Mouse (Mus musculus) CH12.LX (cell line): ENCODE results near the gene Krtap17-1. TPM values are rescaled to one million over a fixed set of nuclear protein-coding genes. Genes with fewer than 3 reads are reported as not detected.

Experiments used
- DNase-seq: peaks from one replicate; pipeline ENCODE4 v3.0.0-alpha.2; 2013; ENCODE audit errors: extremely low read depth
- H3K27ac ChIP-seq: 2 replicates; pipeline ENCODE4 v1.5.1; 2012; ENCODE audit warnings: low read depth, mild to moderate bottlenecking, control low read depth, moderate library complexity; ENCODE audit not compliant: insufficient read depth
- H3K27me3 ChIP-seq: replicated peaks from 2 replicates; pipeline ENCODE3; 2012; ENCODE audit warnings: inconsistent platforms
- H3K36me3 ChIP-seq, 2 experiments: replicated peaks in 1 of 2; 2 replicates each; pipeline versions ENCODE3 to v1.6.1; 2012; ENCODE audit warnings: inconsistent platforms in 1 of 2, low read length in 1 of 2, mild to moderate bottlenecking in 1 of 2, mixed read lengths in 1 of 2, moderate library complexity in 1 of 2; ENCODE audit not compliant: control insufficient read depth in 1 of 2, insufficient read depth in 1 of 2
- H3K4me1 ChIP-seq, 2 experiments: 2 replicates each; pipeline ENCODE4 v1.6.1; 2012; ENCODE audit warnings: inconsistent platforms in 1 of 2, moderate library complexity in 1 of 2; ENCODE audit not compliant: insufficient read depth in 2 of 2, control insufficient read depth in 1 of 2
- H3K4me2 ChIP-seq: 2 replicates; pipeline ENCODE4 v1.6.1; 2012; ENCODE audit warnings: low read depth, mild to moderate bottlenecking, control low read depth; ENCODE audit not compliant: poor library complexity, insufficient read depth, severe bottlenecking
- H3K4me3 ChIP-seq, 3 experiments: fragments of 150-350 bp in 1 of 3; sonication (generic) in 1 of 3; replicated peaks in 1 of 3; 2 replicates each; pipeline versions ENCODE3 to v1.5.1; 2011 to 2012; ENCODE audit warnings: low read depth in 2 of 3, low read length in 2 of 3, mild to moderate bottlenecking in 2 of 3, moderate library complexity in 2 of 3, control low read depth in 1 of 3, improper control_type of control experiment in 1 of 3, inconsistent platforms in 1 of 3, mixed read lengths in 1 of 3; ENCODE audit not compliant: poor library complexity in 1 of 3
- H3K79me2 ChIP-seq: replicated peaks from 2 replicates; pipeline ENCODE4 v1.6.1; 2012; ENCODE audit warnings: mild to moderate bottlenecking, moderate library complexity; ENCODE audit not compliant: control insufficient read depth, poor library complexity, insufficient read depth, severe bottlenecking; ENCODE audit errors: extremely low read depth
- H3K9ac ChIP-seq: 2 replicates; pipeline ENCODE4 v1.6.1; 2012; ENCODE audit warnings: low read depth, mild to moderate bottlenecking, control low read depth, moderate library complexity; ENCODE audit not compliant: insufficient read depth
- H3K9me3 ChIP-seq: replicated peaks from 2 replicates; pipeline ENCODE3; 2012; ENCODE audit warnings: low read length, inconsistent platforms, mixed read lengths
- CHD1 ChIP-seq: IDR thresholded peaks from 2 replicates; pipeline ENCODE4 v1.6.1; 2012; ENCODE audit warnings: low read depth, low read length, improper control_type of control experiment, inconsistent platforms
- CTCF ChIP-seq, 2 experiments: IDR thresholded peaks in 1 of 2; conservative IDR thresholded peaks in 1 of 2; 2 replicates each; pipeline ENCODE4 v1.5.1; 2011 to 2012; ENCODE audit warnings: low read depth in 2 of 2, low read length in 2 of 2, improper control_type of control experiment in 1 of 2, inconsistent platforms in 1 of 2, mild to moderate bottlenecking in 1 of 2, moderate library complexity in 1 of 2
- GABPA ChIP-seq: IDR thresholded peaks from 2 replicates; pipeline ENCODE4 v1.6.1; 2012; ENCODE audit warnings: low read depth, low read length, improper control_type of control experiment, inconsistent platforms; ENCODE audit not compliant: insufficient replicate concordance
- HCFC1 ChIP-seq: IDR thresholded peaks from 2 replicates; pipeline ENCODE4 v1.6.1; 2012; ENCODE audit warnings: low read depth, mild to moderate bottlenecking, inconsistent platforms, low read length, improper control_type of control experiment
- JUN ChIP-seq: IDR thresholded peaks from 2 replicates; pipeline ENCODE4 v1.6.1; 2011; ENCODE audit warnings: low read depth, mild to moderate bottlenecking, low read length, improper control_type of control experiment, moderate library complexity; ENCODE audit not compliant: insufficient read depth
- JUND ChIP-seq: conservative IDR thresholded peaks from 2 replicates; pipeline ENCODE4 v1.6.1; 2011; ENCODE audit warnings: low read depth, low read length, improper control_type of control experiment
- MAFK ChIP-seq: IDR thresholded peaks from 2 replicates; pipeline ENCODE4 v1.6.1; 2011; ENCODE audit warnings: low read length, improper control_type of control experiment; ENCODE audit not compliant: insufficient replicate concordance
- MAX ChIP-seq: IDR thresholded peaks from 2 replicates; pipeline ENCODE4 v1.6.1; 2011; ENCODE audit warnings: low read length, improper control_type of control experiment
- POLR2AphosphoS2 ChIP-seq: IDR thresholded peaks from 2 replicates; pipeline ENCODE4 v1.6.1; 2011; ENCODE audit warnings: low read depth, low read length, improper control_type of control experiment
- RAD21 ChIP-seq: IDR thresholded peaks from 2 replicates; pipeline ENCODE4 v1.6.1; 2011; ENCODE audit warnings: low read depth, mild to moderate bottlenecking, low read length, improper control_type of control experiment, moderate library complexity
- RCOR1 ChIP-seq: conservative IDR thresholded peaks from 2 replicates; pipeline ENCODE4 v1.6.1; 2012; ENCODE audit warnings: low read depth, mild to moderate bottlenecking, inconsistent platforms, low read length, improper control_type of control experiment
- SMC3 ChIP-seq: IDR thresholded peaks from 2 replicates; pipeline ENCODE4 v1.6.1; 2011; ENCODE audit warnings: low read depth, low read length, improper control_type of control experiment
- USF2 ChIP-seq: conservative IDR thresholded peaks from 2 replicates; pipeline ENCODE4 v1.6.1; 2011; ENCODE audit warnings: low read depth, low read length, improper control_type of control experiment
- ZKSCAN1 ChIP-seq: IDR thresholded peaks from 2 replicates; pipeline ENCODE4 v1.6.1; 2012; ENCODE audit warnings: low read depth, inconsistent platforms, low read length, improper control_type of control experiment, borderline replicate concordance
- ZMIZ1 ChIP-seq: IDR thresholded peaks from 2 replicates; pipeline ENCODE4 v1.6.1; 2012; ENCODE audit warnings: low read depth, mild to moderate bottlenecking, inconsistent platforms, low read length, improper control_type of control experiment
- dilution Hi-C: fragments of 300-500 bp; cut with MboI; formaldehyde crosslinking; loops from 2 replicates; pipeline ENCODE4 v1.14.3; 2020; ENCODE audit warnings: low sequenced_read_pairs; ENCODE audit not compliant: extremely low pct_unique_long_range_greater_than_20kb, extremely low pct_ligation_motif_present
- in situ Hi-C: fragments of 300-500 bp; cut with MboI; formaldehyde crosslinking; loops from 3 replicates; pipeline ENCODE4 v1.14.3; 2019; ENCODE audit warnings: low sequenced_read_pairs, low pct_ligation_motif_present, low pct_unique_long_range_greater_than_20kb, mixed read lengths
- polyA plus RNA-seq: library from polyadenylated mRNA; unstranded; fragments of >175 nt; gene quantifications from 2 replicates; pipeline ENCODE4 v1.2.1, GENCODE M21; 2012; ENCODE audit warnings: low read depth; ENCODE audit not compliant: insufficient read length
- total RNA-seq, 2 experiments: library from RNA; depleted of rRNA; stranded (reverse); fragments of 300-350 nt in 1 of 2; fragments of >200 nt in 1 of 2; gene quantifications; 2 replicates each; pipeline ENCODE4 v1.2.3; 2012 to 2014

Gene Krtap17-1
- total and polyA plus RNA-seq, 3 experiments = not detected

DNA sequence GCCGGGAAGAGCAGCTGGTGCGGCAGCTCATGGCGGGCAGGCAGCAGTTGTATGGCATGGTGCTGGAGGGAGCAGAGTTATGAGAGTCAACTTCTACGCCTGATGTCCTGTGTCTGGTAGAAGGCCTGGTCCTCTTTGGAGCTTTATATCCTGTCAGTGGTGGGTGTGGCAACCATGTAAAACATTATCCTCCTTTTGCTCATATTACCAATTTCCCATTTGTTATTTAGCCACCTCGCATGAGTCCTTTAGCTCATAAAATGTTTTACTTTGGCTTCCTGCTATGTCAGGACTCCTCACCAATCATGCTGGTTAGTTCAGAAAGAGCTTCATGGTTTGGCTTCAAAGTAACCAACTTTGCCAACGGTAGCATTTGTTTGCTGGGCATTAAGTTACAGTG, 36.0 kb upstream of the Krtap17-1 start, which contains the start of gene Krt33b:
Krt33b (minus strand) TSS at position 101 of the 400 bp plus-strand sequence.
- H3K27me3 ChIP-seq = peaks cover 83% of the 10 kb centered on the region
- in situ Hi-C loops = no loop called here
- H3K9ac ChIP-seq = no peak within 1 kb of the TSS
- no peak for DNase-seq
- TF ChIP-seq MAX (no peak), CHD1 (no peak), CTCF (conservative IDR thresholded peaks at IDR 0.05 in 1 of 2, IDR thresholded peaks at IDR 0.05 in 1 of 2; ENCODE audit: low read depth in 2 of 2, low read length in 2 of 2) (no peak), GABPA (no peak), USF2 (no peak), HCFC1 (no peak), MAFK (no peak), SMC3 (no peak), JUN (no peak)
- TF ChIP-seq, all 38 proteins: peak for 0
- dilution Hi-C loops = no loop called here
- Histone ChIP-seq H3K27ac (no peak within 1 kb of the TSS), H3K79me2 (no peaks in the 10 kb centered on the region), H3K4me3 (no peak within 1 kb of the TSS), H3K4me1 (no peaks in the 10 kb centered on the region), H3K36me3 (no peaks in the 10 kb centered on the region), H3K4me2 (no peak within 1 kb of the TSS), H3K9me3 (no peaks in the 10 kb centered on the region)

DNA sequence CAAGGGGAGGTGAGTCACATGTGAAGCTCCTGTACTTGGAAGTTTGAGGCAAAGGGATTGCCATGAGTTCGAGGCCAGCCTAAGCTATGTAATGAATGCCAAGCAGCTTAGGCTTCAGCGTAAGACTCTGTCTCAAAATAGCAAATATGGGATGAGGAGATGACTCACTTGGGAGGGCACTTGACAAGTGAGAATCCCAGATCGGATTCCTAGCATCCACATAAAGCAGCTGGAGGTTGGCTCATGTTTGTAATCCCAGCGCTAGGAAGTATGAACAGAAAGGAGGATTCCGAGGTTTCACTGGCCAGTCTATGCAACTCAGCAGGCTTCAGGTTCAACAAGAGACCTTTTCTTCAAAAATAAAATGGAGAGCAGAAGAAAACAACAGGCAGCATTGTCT, 27.6 kb upstream of the Krtap17-1 start:
- Histone ChIP-seq H3K27me3 (peaks cover 89% of the 10 kb centered on the region), H3K9me3 (no peaks in the 10 kb centered on the region), H3K9ac (no peak overlapping the region), H3K36me3 (no peaks in the 10 kb centered on the region), H3K27ac (no peak overlapping the region), H3K79me2 (no peaks in the 10 kb centered on the region), H3K4me2 (no peak overlapping the region), H3K4me3 (no peak overlapping the region), H3K4me1 (no peaks in the 10 kb centered on the region)
- in situ Hi-C loops (no loop called here), dilution Hi-C loops (no loop called here)
- DNase-seq = no peak
- TF ChIP-seq RAD21 = no peak
- TF ChIP-seq ZKSCAN1 = no peak
- TF ChIP-seq POLR2AphosphoS2 = no peak
- no peak for TF ChIP-seq RCOR1
- no peak for TF ChIP-seq JUND

DNA sequence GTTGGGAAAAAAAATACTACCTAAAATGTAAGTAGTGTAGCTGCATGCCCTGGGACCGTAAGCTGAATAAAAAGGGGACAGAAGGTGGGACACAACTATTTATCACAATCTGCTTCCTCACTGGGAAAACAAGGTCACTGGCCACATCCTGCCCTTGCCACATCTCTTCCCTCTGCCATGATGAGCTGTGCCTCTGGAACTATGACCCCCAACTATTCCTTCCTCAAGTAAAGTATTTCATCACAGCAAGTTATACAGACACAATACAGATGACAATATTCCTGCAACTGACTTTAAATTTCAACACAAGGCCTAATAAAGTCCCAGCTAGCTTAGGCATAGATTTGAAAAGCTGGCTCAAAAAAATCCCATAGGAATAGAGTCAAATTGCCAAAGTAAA, 25.7 kb upstream of the Krtap17-1 start:
- TF ChIP-seq ZMIZ1 = no peak
- TF ChIP-seq, all 38 proteins: peak for 0
- no peaks in the 10 kb centered on the region for H3K4me1 ChIP-seq
- dilution Hi-C loops = no loop called here

More for the DNA sequence above, 25.7 kb upstream of the Krtap17-1 start:
- H3K4me2 ChIP-seq = no peak overlapping the region
- H3K4me3 ChIP-seq = no peak overlapping the region
- peaks cover 90% of the 10 kb centered on the region for H3K27me3 ChIP-seq
- no peaks in the 10 kb centered on the region for H3K9me3 ChIP-seq
- no peak overlapping the region for H3K27ac ChIP-seq
- no peaks in the 10 kb centered on the region for H3K79me2 ChIP-seq
- in situ Hi-C loops = no loop called here
- no peak for DNase-seq
- no peaks in the 10 kb centered on the region for H3K36me3 ChIP-seq
- no peak overlapping the region for H3K9ac ChIP-seq
